Mouse (Mus musculus): Measurements from ENCODE around the gene Map3k14. TPM values are rescaled to one million over a fixed set of nuclear protein-coding genes. Genes with fewer than 3 reads are reported as not detected.
A peak's percentile ranks its signal among the peaks of the same experiment; 100 is the strongest.

Map3k14 gene
- polyA plus RNA-seq, 1 experiment from 2014 or later = 5.1 TPM

GRCm38 (mm10) chr11:103260515-103261192 is 6.6 kb downstream of the Map3k14 start:
- Histone ChIP-seq H3K4me2 (replicated peaks) (no peak overlapping the region), H3K27ac (replicated peaks) (no peak overlapping the region), H3K9ac (no peak overlapping the region), H3K4me1 (peaks cover 37% of the 10 kb centered on the region), H3K4me3 (replicated peaks) (no peak overlapping the region), H3K9me3 (replicated peaks) (no peaks in the 10 kb centered on the region), H3K27me3 (no peaks in the 10 kb centered on the region), H3K36me3 (0 out of 2 replicates have a peak, but pooled peaks cover 3% of the 10 kb centered on the region)
- no peak for ATAC-seq (ENCODE audit: insufficient number of reproducible peaks, low FRiP score, low TSS enrichment, low read depth)
- 84% methylated on average over 12 of the region's 12 CpGs for WGBS

GRCm38 (mm10) chr11:103260034-103260433 is 7.2 kb downstream of the Map3k14 start:
- H3K36me3 ChIP-seq = 0 out of 2 replicates have a peak, but pooled peaks cover 3% of the 10 kb centered on the region
- no peak for ATAC-seq (ENCODE audit: insufficient number of reproducible peaks, low FRiP score, low TSS enrichment, low read depth)
- H3K4me2 ChIP-seq (replicated peaks) = no peak overlapping the region
- H3K27me3 ChIP-seq = no peaks in the 10 kb centered on the region
- 92% methylated on average over 5 of the region's 5 CpGs for WGBS
- H3K9me3 ChIP-seq (replicated peaks) = no peaks in the 10 kb centered on the region
- no peak overlapping the region for H3K9ac ChIP-seq
- H3K4me3 ChIP-seq (replicated peaks) = no peak overlapping the region
- no peak overlapping the region for H3K27ac ChIP-seq (replicated peaks)
- H3K4me1 ChIP-seq = peaks cover 31% of the 10 kb centered on the region

- ATAC-seq (ENCODE audit: insufficient number of reproducible peaks, low FRiP score, low TSS enrichment, low read depth) = no peak
- no peak overlapping the region for H3K4me3 ChIP-seq (replicated peaks)
- peaks cover 18% of the 10 kb centered on the region for H3K4me1 ChIP-seq
- no peak overlapping the region for H3K27ac ChIP-seq (replicated peaks)
- H3K27me3 ChIP-seq = no peaks in the 10 kb centered on the region
- no peaks in the 10 kb centered on the region for H3K9me3 ChIP-seq (replicated peaks)
- no peak overlapping the region for H3K4me2 ChIP-seq (replicated peaks)
- 0 out of 2 replicates have a peak, but pooled peaks cover 3% of the 10 kb centered on the region for H3K36me3 ChIP-seq
- WGBS = 83% methylated on average over 4 of the region's 4 CpGs
- H3K9ac ChIP-seq = no peak overlapping the region
Observed at GRCm38 (mm10) chr11:103257938-103258481, 9.3 kb downstream of the Map3k14 start.

- Histone ChIP-seq H3K9ac (no peak overlapping the region), H3K9me3 (replicated peaks) (no peaks in the 10 kb centered on the region), H3K4me1 (peaks cover 19% of the 10 kb centered on the region), H3K4me3 (replicated peaks) (no peak overlapping the region), H3K4me2 (replicated peaks) (no peak overlapping the region), H3K27ac (replicated peaks) (no peak overlapping the region), H3K27me3 (no peaks in the 10 kb centered on the region), H3K36me3 (no peaks in the 10 kb centered on the region)
- WGBS = 82% methylated on average over 5 of the region's 5 CpGs
- ATAC-seq (ENCODE audit: insufficient number of reproducible peaks, low FRiP score, low TSS enrichment, low read depth) = no peak; the same call in 1 of the 2 replicates
Observed at GRCm38 (mm10) chr11:103253605-103254004, 13.7 kb downstream of the Map3k14 start.

- H3K27ac ChIP-seq (replicated peaks) = no peak overlapping the region
- no peak for ATAC-seq (ENCODE audit: insufficient number of reproducible peaks, low FRiP score, low TSS enrichment, low read depth)
Observed at GRCm38 (mm10) chr11:103252380-103252779, 14.9 kb downstream of the Map3k14 start.

GRCm38 (mm10) chr11:103250324-103250723 is 16.9 kb downstream of the Map3k14 start:
- peaks cover 48% of the 10 kb centered on the region for H3K4me1 ChIP-seq
- H3K9me3 ChIP-seq (replicated peaks) = no peaks in the 10 kb centered on the region
- H3K4me3 ChIP-seq (replicated peaks) = no peak overlapping the region
- H3K27ac ChIP-seq (replicated peaks) = no peak overlapping the region
- H3K36me3 ChIP-seq = no peaks in the 10 kb centered on the region
- WGBS = 86% methylated on average over 3 of the region's 3 CpGs
- no peak overlapping the region for H3K9ac ChIP-seq
- no peak overlapping the region for H3K4me2 ChIP-seq (replicated peaks)
- ATAC-seq (ENCODE audit: insufficient number of reproducible peaks, low FRiP score, low TSS enrichment, low read depth) = no peak
- no peaks in the 10 kb centered on the region for H3K27me3 ChIP-seq

More at GRCm38 (mm10) chr11:103252380-103252779, 14.9 kb downstream of the Map3k14 start:
- H3K9ac ChIP-seq = no peak overlapping the region
- no peak overlapping the region for H3K4me2 ChIP-seq (replicated peaks)
- H3K27me3 ChIP-seq = no peaks in the 10 kb centered on the region
- H3K4me1 ChIP-seq = peaks cover 32% of the 10 kb centered on the region
- 90% methylated on average over 5 of the region's 5 CpGs for WGBS
- no peaks in the 10 kb centered on the region for H3K9me3 ChIP-seq (replicated peaks)
- no peaks in the 10 kb centered on the region for H3K36me3 ChIP-seq
- H3K4me3 ChIP-seq (replicated peaks) = no peak overlapping the region

GRCm38 (mm10) chr11:103249509-103249908 is 17.8 kb downstream of the Map3k14 start:
- WGBS = 42% methylated on average over 6 of the region's 6 CpGs
- H3K36me3 ChIP-seq = no peaks in the 10 kb centered on the region
- no peaks in the 10 kb centered on the region for H3K27me3 ChIP-seq
- peaks cover 56% of the 10 kb centered on the region for H3K4me1 ChIP-seq
- no peak for ATAC-seq (ENCODE audit: insufficient number of reproducible peaks, low FRiP score, low TSS enrichment, low read depth)
- H3K4me2 ChIP-seq (replicated peaks) = no peak overlapping the region
- no peak overlapping the region for H3K4me3 ChIP-seq (replicated peaks)
- no peak overlapping the region for H3K9ac ChIP-seq
- no peaks in the 10 kb centered on the region for H3K9me3 ChIP-seq (replicated peaks)
- H3K27ac ChIP-seq (replicated peaks) = peak overlapping the region; percentile 58; the same call in 1 of the 2 replicates

- Histone ChIP-seq H3K4me2 (replicated peaks) (no peak overlapping the region), H3K9ac (no peak overlapping the region), H3K4me1 (peaks cover 62% of the 10 kb centered on the region), H3K27ac (replicated peaks) (peak overlapping the region; percentile 58; the same call in 1 of the 2 replicates), H3K4me3 (replicated peaks) (no peak overlapping the region), H3K27me3 (no peaks in the 10 kb centered on the region), H3K9me3 (replicated peaks) (no peaks in the 10 kb centered on the region), H3K36me3 (no peaks in the 10 kb centered on the region)
- 56% methylated on average over 5 of the region's 5 CpGs for WGBS
- no peak for ATAC-seq (ENCODE audit: insufficient number of reproducible peaks, low FRiP score, low TSS enrichment, low read depth)
Observed at GRCm38 (mm10) chr11:103248837-103249236, 18.4 kb downstream of the Map3k14 start.

- no peak overlapping the region for H3K4me3 ChIP-seq (replicated peaks)
- H3K36me3 ChIP-seq = no peaks in the 10 kb centered on the region
- no peak overlapping the region for H3K9ac ChIP-seq
- no peaks in the 10 kb centered on the region for H3K9me3 ChIP-seq (replicated peaks)
- ATAC-seq (ENCODE audit: insufficient number of reproducible peaks, low FRiP score, low TSS enrichment, low read depth) = peak; percentile 48
- H3K27me3 ChIP-seq = no peaks in the 10 kb centered on the region
- H3K4me1 ChIP-seq = peaks cover 57% of the 10 kb centered on the region
- H3K27ac ChIP-seq (replicated peaks) = peak overlapping the region; percentile 76
- H3K4me2 ChIP-seq (replicated peaks) = no peak overlapping the region
- 38% methylated on average over 11 of the region's 11 CpGs for WGBS
Observed at GRCm38 (mm10) chr11:103247504-103248177, 19.6 kb downstream of the Map3k14 start.

GRCm38 (mm10) chr11:103246731-103247290 is 20.5 kb downstream of the Map3k14 start:
- no peak overlapping the region for H3K9ac ChIP-seq

GRCm38 (mm10) chr11:103246081-103246730 is 21.1 kb downstream of the Map3k14 start:
- H3K9me3 ChIP-seq (replicated peaks) = no peaks in the 10 kb centered on the region
- H3K4me3 ChIP-seq (replicated peaks) = no peak overlapping the region
- ATAC-seq (ENCODE audit: insufficient number of reproducible peaks, low FRiP score, low TSS enrichment, low read depth) = 0 out of 2 replicates have a peak, but pooled peaks have one; percentile 20
- no peak overlapping the region for H3K4me2 ChIP-seq (replicated peaks)
- no peaks in the 10 kb centered on the region for H3K36me3 ChIP-seq
- no peak overlapping the region for H3K9ac ChIP-seq
- no peaks in the 10 kb centered on the region for H3K27me3 ChIP-seq
- peak overlapping the region; percentile 69; the same call in 1 of the 2 replicates for H3K27ac ChIP-seq (replicated peaks)
- peaks cover 59% of the 10 kb centered on the region for H3K4me1 ChIP-seq
- WGBS = 60% methylated on average over 10 of the region's 10 CpGs

More at GRCm38 (mm10) chr11:103246731-103247290, 20.5 kb downstream of the Map3k14 start:
- H3K4me2 ChIP-seq (replicated peaks) = no peak overlapping the region
- WGBS = 46% methylated on average over 4 of the region's 4 CpGs
- no peaks in the 10 kb centered on the region for H3K9me3 ChIP-seq (replicated peaks)
- H3K27ac ChIP-seq (replicated peaks) = peak overlapping the region; percentile 69
- no peaks in the 10 kb centered on the region for H3K27me3 ChIP-seq
- peaks cover 59% of the 10 kb centered on the region for H3K4me1 ChIP-seq
- no peaks in the 10 kb centered on the region for H3K36me3 ChIP-seq
- no peak for ATAC-seq (ENCODE audit: insufficient number of reproducible peaks, low FRiP score, low TSS enrichment, low read depth)
- H3K4me3 ChIP-seq (replicated peaks) = no peak overlapping the region
